Mouse (Mus musculus): ENCODE data around the gene Ptprn2. TPM values are rescaled to one million over a fixed set of nuclear protein-coding genes. Genes with fewer than 3 reads are reported as not detected.

The Ptprn2 gene
- total and polyA plus RNA-seq, 3 experiments, result 0.17 TPM; not detected in 2

DNA sequence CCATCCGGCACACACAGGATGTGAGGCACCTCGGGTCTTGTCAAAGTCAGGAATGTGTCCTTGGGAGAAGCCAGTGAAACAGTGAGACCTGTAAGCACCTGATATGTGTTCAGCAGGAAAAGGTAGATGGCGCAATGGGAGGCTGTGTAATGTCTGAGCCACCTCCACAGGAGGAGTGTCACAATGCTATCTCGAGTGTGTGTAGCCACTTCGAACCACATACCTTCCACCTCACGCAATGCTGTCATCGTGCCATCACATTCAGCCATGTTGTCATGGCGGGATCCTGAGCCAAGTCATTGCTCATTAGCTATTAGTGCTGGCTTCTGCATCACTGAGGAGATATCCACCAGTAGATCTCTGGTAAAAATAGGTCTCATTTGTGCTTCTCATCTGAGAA, 290.9 kb downstream of the Ptprn2 start:
- in situ Hi-C loops (cut with MboI; ENCODE audit: low pct_ligation_motif_present, low pct_unique_long_range_greater_than_20kb, low sequenced_read_pairs) (no loop called here), dilution Hi-C loops (cut with MboI; ENCODE audit: extremely low pct_ligation_motif_present, extremely low pct_unique_long_range_greater_than_20kb, low sequenced_read_pairs) (no loop called here)
- Histone ChIP-seq H3K9me3 (replicated peaks; ENCODE audit: low read length) (no peaks in the 10 kb centered on the region), H3K79me2 (replicated peaks; ENCODE audit: control insufficient read depth, extremely low read depth, insufficient read depth, poor library complexity, severe bottlenecking) (no peaks in the 10 kb centered on the region), H3K9ac (ENCODE audit: insufficient read depth, low read depth) (no peak overlapping the region), H3K4me2 (ENCODE audit: insufficient read depth, low read depth, poor library complexity, severe bottlenecking) (no peak overlapping the region), H3K27me3 (replicated peaks) (peaks cover 51% of the 10 kb centered on the region), H3K4me3 (replicated peaks in 1 of 3; ENCODE audit: low read depth in 2 of 3, low read length in 2 of 3, poor library complexity in 1 of 3) (no peak overlapping the region), H3K27ac (ENCODE audit: insufficient read depth, low read depth) (no peak overlapping the region), H3K36me3 (replicated peaks in 1 of 2; ENCODE audit: control insufficient read depth in 1 of 2, insufficient read depth in 1 of 2, low read length in 1 of 2) (no peaks in the 10 kb centered on the region), H3K4me1 (ENCODE audit: control insufficient read depth in 1 of 2, insufficient read depth in 2 of 2) (no peaks in the 10 kb centered on the region)
- TF ChIP-seq ZKSCAN1 (IDR thresholded peaks at IDR 0.05; ENCODE audit: borderline replicate concordance, low read depth, low read length), result no peak
- no peak for TF ChIP-seq MAZ (IDR thresholded peaks at IDR 0.05; ENCODE audit: low read depth, low read length)
- TF ChIP-seq JUND (conservative IDR thresholded peaks at IDR 0.05; ENCODE audit: low read depth, low read length), result no peak
- no peak for TF ChIP-seq ETS1 (conservative IDR thresholded peaks at IDR 0.05; ENCODE audit: low read depth, low read length)
- no peak for TF ChIP-seq ELF1 (IDR thresholded peaks at IDR 0.05; ENCODE audit: low read depth, low read length)
- no peak for TF ChIP-seq SIN3A (IDR thresholded peaks at IDR 0.05; ENCODE audit: low read length)
- TF ChIP-seq CHD2 (IDR thresholded peaks at IDR 0.05; ENCODE audit: low read length), result no peak
- no peak for TF ChIP-seq TCF12 (IDR thresholded peaks at IDR 0.05; ENCODE audit: low read depth, low read length)
- TF ChIP-seq USF1 (IDR thresholded peaks at IDR 0.05; ENCODE audit: low read depth, low read length), result no peak
- no peak for TF ChIP-seq HCFC1 (IDR thresholded peaks at IDR 0.05; ENCODE audit: low read depth, low read length)
- TF ChIP-seq KAT2A (IDR thresholded peaks at IDR 0.05; ENCODE audit: insufficient replicate concordance, low read length), result no peak
- no peak for TF ChIP-seq USF2 (conservative IDR thresholded peaks at IDR 0.05; ENCODE audit: low read depth, low read length)
- TF ChIP-seq JUN (IDR thresholded peaks at IDR 0.05; ENCODE audit: insufficient read depth, low read depth, low read length), result no peak
- TF ChIP-seq RCOR1 (conservative IDR thresholded peaks at IDR 0.05; ENCODE audit: low read depth, low read length), result no peak
- TF ChIP-seq MYC (IDR thresholded peaks at IDR 0.05; ENCODE audit: low read depth, low read length), result no peak
- no peak for TF ChIP-seq BHLHE40 (IDR thresholded peaks at IDR 0.05; ENCODE audit: low read depth, low read length)
- DNase-seq (ENCODE audit: extremely low read depth), result no peak

DNA sequence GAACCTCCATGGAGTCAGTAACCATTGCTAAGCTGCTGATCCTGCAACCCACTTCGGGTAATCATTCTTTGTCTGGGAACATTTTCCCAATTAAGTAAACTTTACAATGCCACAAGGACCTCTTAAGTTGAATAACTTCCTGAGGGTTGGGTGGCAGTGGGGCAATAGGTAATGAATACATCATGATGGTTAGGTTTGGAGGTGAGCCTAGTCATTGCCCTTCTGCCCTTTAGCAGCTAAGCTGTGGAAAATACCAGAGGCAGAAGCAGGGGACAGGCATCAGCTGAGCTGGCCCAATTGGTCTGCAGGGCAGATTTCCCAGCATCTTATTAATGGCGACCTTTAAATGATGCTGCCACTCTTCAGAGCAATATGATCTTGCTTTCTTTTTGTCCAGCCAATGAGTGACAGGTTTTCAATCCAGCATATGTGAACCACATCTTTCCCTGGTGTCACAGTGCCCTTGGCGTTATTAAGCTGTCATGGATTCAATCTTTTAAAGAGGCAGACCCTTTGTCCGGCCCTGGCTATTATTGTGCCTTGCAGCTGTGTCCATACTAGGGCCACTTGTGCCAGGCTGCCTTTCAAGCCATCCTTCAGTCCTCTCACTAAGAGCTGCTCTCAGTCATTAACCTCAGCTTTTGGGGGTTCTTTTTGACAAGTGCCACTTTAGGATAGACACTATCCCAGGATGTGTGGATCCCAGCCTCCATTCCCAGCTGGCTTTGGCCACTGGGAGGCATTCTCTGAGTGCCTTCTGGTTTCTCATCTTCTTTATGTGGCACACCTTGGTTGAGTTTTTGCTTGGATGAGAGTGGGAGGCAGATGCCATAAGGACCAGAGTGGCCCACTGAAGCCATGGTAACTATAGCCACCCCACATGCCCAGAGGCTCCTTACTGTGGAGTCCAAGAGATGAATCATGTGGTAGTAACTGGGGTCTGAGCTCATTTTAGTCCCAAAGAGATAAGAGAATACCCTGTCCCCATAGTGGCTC, 292.9 kb downstream of the Ptprn2 start:
- H3K9me3 ChIP-seq (replicated peaks; ENCODE audit: low read length), result no peaks in the 10 kb centered on the region
- peaks cover 40% of the 10 kb centered on the region for H3K27me3 ChIP-seq (replicated peaks)
- H3K4me3 ChIP-seq (replicated peaks in 1 of 3; ENCODE audit: low read depth in 2 of 3, low read length in 2 of 3, poor library complexity in 1 of 3), result no peak overlapping the region
- H3K9ac ChIP-seq (ENCODE audit: insufficient read depth, low read depth), result no peak overlapping the region
- no peak for DNase-seq (ENCODE audit: extremely low read depth)
- H3K79me2 ChIP-seq (replicated peaks; ENCODE audit: control insufficient read depth, extremely low read depth, insufficient read depth, poor library complexity, severe bottlenecking), result no peaks in the 10 kb centered on the region
- H3K36me3 ChIP-seq (replicated peaks in 1 of 2; ENCODE audit: control insufficient read depth in 1 of 2, insufficient read depth in 1 of 2, low read length in 1 of 2), result no peaks in the 10 kb centered on the region
- dilution Hi-C loops (cut with MboI; ENCODE audit: extremely low pct_ligation_motif_present, extremely low pct_unique_long_range_greater_than_20kb, low sequenced_read_pairs), result no loop called here
- H3K4me1 ChIP-seq (ENCODE audit: control insufficient read depth in 1 of 2, insufficient read depth in 2 of 2), result no peaks in the 10 kb centered on the region
- in situ Hi-C loops (cut with MboI; ENCODE audit: low pct_ligation_motif_present, low pct_unique_long_range_greater_than_20kb, low sequenced_read_pairs), result no loop called here
- TF ChIP-seq MAX (IDR thresholded peaks at IDR 0.05; ENCODE audit: low read length) (no peak), HCFC1 (IDR thresholded peaks at IDR 0.05; ENCODE audit: low read depth, low read length) (no peak), JUND (conservative IDR thresholded peaks at IDR 0.05; ENCODE audit: low read depth, low read length) (no peak), EP300 (IDR thresholded peaks at IDR 0.05; ENCODE audit: low read length) (no peak), UBTF (IDR thresholded peaks at IDR 0.05; ENCODE audit: low read depth, low read length) (no peak)
- H3K4me2 ChIP-seq (ENCODE audit: insufficient read depth, low read depth, poor library complexity, severe bottlenecking), result no peak overlapping the region
- no peak overlapping the region for H3K27ac ChIP-seq (ENCODE audit: insufficient read depth, low read depth)
